Mouse (Mus musculus): ENCODE data around the gene Polg2. TPM values are rescaled to one million over a fixed set of nuclear protein-coding genes. Genes with fewer than 3 reads are reported as not detected.

Gene Polg2
- polyA plus RNA-seq, 1 experiment = 6.3 TPM

DNA sequence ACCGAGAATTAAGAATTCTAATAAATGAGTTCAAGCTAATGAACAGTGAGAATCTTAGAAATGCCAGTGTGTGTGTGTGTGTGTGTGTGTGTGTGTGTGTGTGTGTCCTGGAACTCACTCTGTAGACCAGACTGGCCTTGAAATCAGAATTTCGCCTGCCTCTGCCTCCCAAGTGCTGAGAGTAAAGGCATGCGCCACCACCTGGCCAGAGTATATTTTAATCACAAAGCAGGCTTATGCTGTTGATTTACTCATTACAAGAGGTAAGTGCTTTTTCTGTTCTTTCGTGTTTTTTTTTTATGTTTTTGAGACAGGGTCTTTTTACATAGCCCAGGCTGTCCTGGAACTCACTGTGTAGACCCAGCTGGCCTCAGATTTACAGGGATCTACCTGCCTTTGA lies 14.5 kb upstream of the Polg2 start:
- Histone ChIP-seq H3K4me3 (ENCODE audit: insufficient read depth, low read depth, low read length) (no peak overlapping the region), H3K36me3 (ENCODE audit: control insufficient read depth, insufficient read depth, low read length) (no peaks in the 10 kb centered on the region), H3K4me1 (ENCODE audit: control insufficient read depth, insufficient read depth, low read length) (peaks cover 3% of the 10 kb centered on the region; the same call in 1 of the 2 replicates), H3K27me3 (replicated peaks; ENCODE audit: control insufficient read depth, insufficient read depth, low read length) (no peaks in the 10 kb centered on the region), H3K27ac (ENCODE audit: insufficient read depth, low read depth, low read length) (no peak overlapping the region)
- 0 out of 2 replicates have a peak, but pooled peaks have one; percentile 19 for TF ChIP-seq CTCF (conservative IDR thresholded peaks at IDR 0.05; ENCODE audit: insufficient read depth, insufficient read length, low read depth, low read length)
- TF ChIP-seq POLR2A (IDR thresholded peaks at IDR 0.05; ENCODE audit: low read depth, low read length) = no peak
- no peak for DNase-seq
- WGBS = 70% methylated on average over 4 of the region's 4 CpGs

DNA sequence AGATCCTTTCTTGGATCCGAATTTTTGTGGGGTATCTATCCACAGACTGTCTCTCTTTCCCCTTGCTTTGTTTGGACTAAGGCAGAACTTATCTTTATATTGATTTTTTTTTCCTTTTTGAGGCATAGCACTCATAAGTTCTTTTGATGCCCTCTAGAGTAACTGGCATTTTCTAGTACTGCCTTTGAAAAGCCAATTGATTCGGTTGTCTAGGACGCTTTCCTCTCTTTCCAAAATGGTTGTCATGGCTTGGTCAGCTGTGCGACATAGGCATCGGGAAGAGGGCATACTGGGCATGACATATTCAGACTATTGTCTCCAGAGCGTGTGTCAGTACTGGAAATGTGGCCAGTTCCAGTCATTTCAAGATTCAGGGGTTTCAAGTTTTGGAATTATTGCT lies 10.3 kb upstream of the Polg2 start:
- Histone ChIP-seq H3K4me1 (ENCODE audit: control insufficient read depth, insufficient read depth, low read length) (peaks cover 5% of the 10 kb centered on the region; the same call in 1 of the 2 replicates), H3K27ac (ENCODE audit: insufficient read depth, low read depth, low read length) (peak overlapping the region; percentile 97), H3K4me3 (ENCODE audit: insufficient read depth, low read depth, low read length) (peak overlapping the region; percentile 66), H3K27me3 (replicated peaks; ENCODE audit: control insufficient read depth, insufficient read depth, low read length) (no peaks in the 10 kb centered on the region), H3K36me3 (ENCODE audit: control insufficient read depth, insufficient read depth, low read length) (peaks cover 12% of the 10 kb centered on the region)
- 1% methylated on average over 6 of the region's 6 CpGs for WGBS
- TF ChIP-seq CTCF (conservative IDR thresholded peaks at IDR 0.05; ENCODE audit: insufficient read depth, insufficient read length, low read depth, low read length) (no peak), POLR2A (IDR thresholded peaks at IDR 0.05; ENCODE audit: low read depth, low read length) (no peak)
- no peak for DNase-seq

DNA sequence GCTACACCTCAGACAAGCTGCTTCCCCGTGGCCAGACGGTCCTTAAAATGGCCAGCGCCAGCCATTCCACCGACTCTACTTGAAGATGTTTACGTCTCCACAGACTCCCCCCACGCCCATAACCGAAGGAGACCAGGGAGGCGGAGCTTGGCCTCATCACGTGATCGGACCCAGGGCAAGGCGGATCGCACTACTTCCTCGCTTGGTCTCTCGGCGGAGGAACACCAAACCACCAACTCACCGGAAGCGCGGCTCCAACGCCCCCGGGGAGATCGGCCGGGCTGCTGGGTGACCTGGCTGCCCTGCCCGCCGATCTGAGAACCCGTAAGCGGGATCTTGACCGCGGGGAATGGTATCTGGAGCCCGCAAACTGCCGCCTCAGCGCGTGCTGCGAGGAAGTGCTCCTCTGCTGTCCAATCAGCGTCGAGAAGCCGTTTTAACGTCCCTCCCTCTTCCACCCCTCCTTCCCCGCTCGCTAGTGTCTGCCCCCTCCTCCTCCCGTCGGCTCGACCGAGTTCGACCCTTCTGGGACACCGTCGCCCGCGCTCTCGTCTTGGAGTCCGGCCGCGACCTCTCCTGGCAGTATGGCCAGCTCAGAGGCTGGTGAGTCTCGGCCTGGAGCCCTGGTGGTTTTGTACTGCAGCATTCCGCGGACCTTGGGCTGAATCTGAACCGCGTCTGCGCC lies 9.6 kb upstream of the Polg2 start, which contains the start of the genes Ddx5 and Cep95:
TSS of gene Ddx5 (minus strand) at position 411 of the 685 bp plus-strand sequence.
TSS of gene Cep95 (plus strand) at position 478 of the 685 bp plus-strand sequence.
- Histone ChIP-seq H3K36me3 (ENCODE audit: control insufficient read depth, insufficient read depth, low read length) (peaks cover 18% of the 10 kb centered on the region), H3K27ac (ENCODE audit: insufficient read depth, low read depth, low read length) (peak within 1 kb of the TSS; percentile 97), H3K4me1 (ENCODE audit: control insufficient read depth, insufficient read depth, low read length) (peaks cover 5% of the 10 kb centered on the region; the same call in 1 of the 2 replicates), H3K4me3 (ENCODE audit: insufficient read depth, low read depth, low read length) (peak within 1 kb of the TSS; percentile 66), H3K27me3 (replicated peaks; ENCODE audit: control insufficient read depth, insufficient read depth, low read length) (no peaks in the 10 kb centered on the region)
- WGBS = under 1% methylated on average over 58 of the region's 58 CpGs
- TF ChIP-seq CTCF (conservative IDR thresholded peaks at IDR 0.05; ENCODE audit: insufficient read depth, insufficient read length, low read depth, low read length) = no peak
- peak; percentile 72 for TF ChIP-seq POLR2A (IDR thresholded peaks at IDR 0.05; ENCODE audit: low read depth, low read length)
- peak; percentile 99 for DNase-seq

DNA sequence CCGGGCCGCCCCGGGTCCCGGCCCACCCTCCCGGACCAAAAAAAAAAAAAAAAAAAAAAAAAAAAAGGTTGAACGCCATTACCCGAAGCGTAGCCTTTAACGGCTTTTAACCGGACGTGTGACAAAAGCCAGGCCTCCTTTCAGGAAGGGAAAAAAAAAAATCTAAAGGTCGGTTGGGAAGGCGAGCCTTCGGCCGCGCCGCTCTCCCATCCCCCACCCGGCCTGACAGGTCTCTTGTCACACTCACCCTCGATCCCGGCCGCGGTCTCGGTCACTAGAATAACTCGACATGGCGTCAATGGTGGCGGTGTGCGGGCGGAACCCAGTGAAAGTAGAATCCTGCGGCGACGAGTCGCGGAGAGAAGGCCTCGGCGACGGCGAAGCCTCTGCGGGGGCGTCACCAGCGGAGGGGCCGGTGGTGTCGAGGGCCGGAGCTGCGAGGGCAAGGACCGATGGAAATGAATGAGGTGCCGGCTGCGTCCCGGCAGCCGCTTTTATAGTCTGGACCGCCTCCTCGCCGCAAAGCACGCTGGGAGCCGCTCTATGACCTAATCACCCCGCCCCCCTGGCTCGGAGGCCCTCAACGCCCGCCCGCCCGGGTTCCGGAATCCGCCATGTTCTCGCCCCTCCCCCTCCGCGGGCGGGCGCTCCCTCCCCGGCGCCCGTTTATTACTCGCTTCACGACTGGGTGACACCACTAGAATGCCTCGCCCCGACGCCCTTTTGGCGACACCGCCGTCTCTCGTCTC lies 8.9 kb upstream of the Polg2 start:
- TF ChIP-seq CTCF (conservative IDR thresholded peaks at IDR 0.05; ENCODE audit: insufficient read depth, insufficient read length, low read depth, low read length) (no peak), POLR2A (IDR thresholded peaks at IDR 0.05; ENCODE audit: low read depth, low read length) (peak; percentile 99)
- H3K36me3 ChIP-seq (ENCODE audit: control insufficient read depth, insufficient read depth, low read length) = peaks cover 23% of the 10 kb centered on the region
- WGBS = under 1% methylated on average over 77 of the region's 79 CpGs
- peak overlapping the region; percentile 97 for H3K27ac ChIP-seq (ENCODE audit: insufficient read depth, low read depth, low read length)
- peak overlapping the region; percentile 66 for H3K4me3 ChIP-seq (ENCODE audit: insufficient read depth, low read depth, low read length)
- no peaks in the 10 kb centered on the region for H3K27me3 ChIP-seq (replicated peaks; ENCODE audit: control insufficient read depth, insufficient read depth, low read length)
- H3K4me1 ChIP-seq (ENCODE audit: control insufficient read depth, insufficient read depth, low read length) = peaks cover 5% of the 10 kb centered on the region; the same call in 1 of the 2 replicates
- DNase-seq = peak; percentile 99

DNA sequence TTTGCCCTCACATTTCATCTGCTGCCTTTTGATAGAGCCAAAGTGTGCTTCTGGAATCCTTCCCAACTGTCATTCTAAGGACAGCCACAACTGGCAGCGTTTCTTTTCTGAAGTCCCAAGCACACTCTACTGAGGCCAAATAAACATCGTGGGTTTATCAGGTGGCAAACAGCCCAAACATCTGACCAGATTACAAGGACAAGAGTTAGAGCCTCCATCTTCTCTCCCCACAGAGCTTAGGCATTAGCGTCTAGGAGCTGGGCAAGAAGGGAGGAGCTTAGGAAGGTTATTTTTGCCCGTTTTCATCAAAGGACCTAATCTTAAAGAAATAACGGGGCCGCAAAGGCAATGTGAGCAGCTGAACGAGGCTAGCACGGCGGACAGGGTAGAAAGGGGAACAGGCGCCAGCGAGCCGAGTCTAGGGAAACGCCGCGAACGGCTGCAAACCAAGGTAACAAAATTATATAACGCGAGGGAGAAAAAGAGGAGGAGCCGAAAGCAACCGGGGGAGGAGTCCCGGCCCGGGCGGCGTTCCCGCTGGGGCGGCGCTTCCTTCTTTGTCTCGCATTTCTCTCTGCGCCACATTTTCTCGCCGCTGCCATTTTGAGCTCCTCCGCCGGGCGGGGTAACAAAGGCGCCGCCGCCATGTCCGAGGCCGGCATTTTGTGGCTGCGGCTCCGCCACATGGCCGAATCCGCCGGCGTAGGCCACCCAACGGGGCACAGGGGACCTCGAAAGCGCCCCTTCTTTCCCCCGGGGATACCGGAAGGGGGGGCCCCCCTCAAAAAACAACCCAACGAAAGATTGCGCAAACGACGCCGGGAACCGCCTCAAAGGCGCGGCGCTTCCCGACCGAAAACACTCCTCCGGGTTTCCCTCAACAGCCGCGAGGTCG lies 8.0 kb upstream of the Polg2 start:
- Histone ChIP-seq H3K4me1 (ENCODE audit: control insufficient read depth, insufficient read depth, low read length) (peaks cover 5% of the 10 kb centered on the region; the same call in 1 of the 2 replicates), H3K36me3 (ENCODE audit: control insufficient read depth, insufficient read depth, low read length) (peaks cover 30% of the 10 kb centered on the region), H3K27ac (ENCODE audit: insufficient read depth, low read depth, low read length) (peak overlapping the region; percentile 96), H3K4me3 (ENCODE audit: insufficient read depth, low read depth, low read length) (peak overlapping the region; percentile 66), H3K27me3 (replicated peaks; ENCODE audit: control insufficient read depth, insufficient read depth, low read length) (no peaks in the 10 kb centered on the region)
- DNase-seq = peak; percentile 95
- no peak for TF ChIP-seq CTCF (conservative IDR thresholded peaks at IDR 0.05; ENCODE audit: insufficient read depth, insufficient read length, low read depth, low read length)
- peak; percentile 22 for TF ChIP-seq POLR2A (IDR thresholded peaks at IDR 0.05; ENCODE audit: low read depth, low read length)
- WGBS = under 1% methylated on average over 65 of the region's 65 CpGs

DNA sequence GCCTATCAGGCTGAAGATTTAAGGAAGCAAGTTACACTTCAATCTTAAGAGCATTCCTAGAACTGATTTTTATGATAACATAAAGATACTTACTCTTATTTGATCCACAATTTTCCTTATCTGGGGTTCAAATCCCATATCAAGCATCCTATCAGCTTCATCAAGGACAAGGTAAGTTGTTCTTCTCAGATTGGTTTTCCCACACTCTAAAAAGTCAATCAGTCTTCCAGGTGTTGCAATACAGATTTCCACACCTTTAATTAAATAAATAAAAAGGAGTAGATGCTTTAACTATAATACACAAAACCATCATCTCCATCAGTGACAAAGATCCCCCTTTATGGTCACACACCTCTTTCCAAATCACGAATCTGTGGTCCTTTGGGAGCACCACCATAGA lies 5.7 kb upstream of the Polg2 start:
- peaks cover 39% of the 10 kb centered on the region for H3K36me3 ChIP-seq (ENCODE audit: control insufficient read depth, insufficient read depth, low read length)
- no peak for TF ChIP-seq POLR2A (IDR thresholded peaks at IDR 0.05; ENCODE audit: low read depth, low read length)
- no peak for TF ChIP-seq CTCF (conservative IDR thresholded peaks at IDR 0.05; ENCODE audit: insufficient read depth, insufficient read length, low read depth, low read length)
- no peak for DNase-seq
- 39% methylated on average over 1 of the region's 1 CpGs for WGBS
- H3K4me1 ChIP-seq (ENCODE audit: control insufficient read depth, insufficient read depth, low read length) = peaks cover 8% of the 10 kb centered on the region; the same call in 1 of the 2 replicates
- no peak overlapping the region for H3K4me3 ChIP-seq (ENCODE audit: insufficient read depth, low read depth, low read length)
- H3K27me3 ChIP-seq (replicated peaks; ENCODE audit: control insufficient read depth, insufficient read depth, low read length) = no peaks in the 10 kb centered on the region
- H3K27ac ChIP-seq (ENCODE audit: insufficient read depth, low read depth, low read length) = no peak overlapping the region

Measured in kidney, adult 2 months (tissue).